Mouse (Mus musculus) left cerebral cortex, postnatal 14 days (tissue): ENCODE measurements around the gene Zc2hc1b. TPM values are rescaled to one million over a fixed set of nuclear protein-coding genes. Genes with fewer than 3 reads are reported as not detected.

Source experiments
- DNase-seq, 2 experiments: peaks; one replicate each; pipeline ENCODE4 v3.0.0; 2021 to 2022; ENCODE audit warnings: low spot score in 2 of 2, mixed read lengths in 1 of 2
- intact Hi-C: fragments of 180-260 bp; cut with DNase I; formaldehyde crosslinking; loops from one replicate; pipeline ENCODE4 v1.15.1; 2025
- total RNA-seq, 2 experiments: library from RNA; stranded (reverse); gene quantifications; 2 replicates each; pipeline ENCODE4 v1.2.3; 2021

Gene Zc2hc1b
- total RNA-seq, 2 experiments from 2014 or later = not detected

DNA sequence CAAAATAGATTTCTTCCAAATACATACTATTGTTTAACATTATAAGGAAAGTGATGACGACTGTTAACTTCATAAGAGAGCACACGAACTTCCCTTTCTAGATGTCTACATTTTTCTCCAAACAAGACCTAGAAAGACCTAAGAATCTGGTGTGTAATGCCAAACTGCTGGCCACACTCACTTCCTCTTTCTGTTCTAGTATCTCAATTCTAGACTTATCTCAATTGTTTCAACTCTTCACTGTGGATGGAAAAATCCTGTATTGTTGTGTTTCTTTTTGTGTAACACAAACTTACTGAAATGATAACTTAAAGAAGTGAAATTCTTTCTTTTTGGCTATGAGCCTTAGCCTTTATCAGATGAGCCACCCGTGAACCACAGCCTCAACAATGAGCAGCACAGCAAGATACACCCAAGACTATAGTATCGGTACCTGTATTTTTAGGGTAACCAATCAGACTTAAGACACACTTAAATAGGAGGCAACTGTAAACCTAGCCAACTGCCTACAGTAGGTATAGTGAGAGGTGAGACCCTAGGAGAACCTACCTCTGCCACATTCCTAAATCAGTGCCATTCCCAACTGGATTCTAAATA lies 6.4 kb upstream of the Zc2hc1b start:
- intact Hi-C loops = no loop called here
- DNase-seq = no peak

DNA sequence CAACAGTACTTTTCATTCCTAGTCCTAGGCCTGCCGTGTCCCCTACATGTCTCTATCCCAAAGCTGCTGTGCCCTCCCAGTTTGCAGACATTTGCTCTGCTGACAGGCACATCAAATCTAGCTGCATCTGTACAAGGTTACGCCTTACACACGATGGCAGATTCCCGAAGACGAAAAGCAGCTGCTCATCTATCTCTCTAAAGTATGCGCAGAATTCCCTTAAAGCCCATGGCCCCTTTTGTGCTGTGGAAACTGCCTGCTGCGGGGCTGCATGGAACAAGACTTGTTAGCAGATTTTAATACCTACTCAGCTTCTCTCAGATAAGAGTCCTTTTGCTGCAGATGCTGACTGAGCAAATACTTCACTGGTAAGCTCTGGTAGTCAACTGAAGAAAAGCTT lies 2.4 kb upstream of the Zc2hc1b start:
- intact Hi-C loops = no loop called here

DNA sequence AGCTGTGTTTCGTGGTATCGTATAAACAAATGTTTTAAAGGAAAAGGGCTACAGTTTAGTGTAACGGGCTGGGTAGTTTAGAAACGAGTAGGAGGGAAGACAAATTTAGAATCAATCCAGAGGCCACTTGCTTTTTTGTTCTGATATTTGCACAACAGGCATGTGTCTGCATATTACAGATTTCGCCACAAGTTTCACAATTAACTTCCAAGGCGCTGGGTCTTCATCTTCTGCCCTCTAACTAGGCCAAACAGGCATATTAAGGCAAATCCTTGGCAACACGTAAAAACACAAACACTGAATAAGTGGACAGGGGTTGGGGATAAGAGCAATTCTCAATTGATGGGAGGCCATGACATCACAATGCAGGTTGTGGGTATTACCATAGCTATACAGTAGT lies 2.0 kb downstream of the Zc2hc1b start:
- no peak for DNase-seq
- intact Hi-C loops = no loop called here

More for the DNA sequence above, 2.4 kb upstream of the Zc2hc1b start:
- no peak for DNase-seq

DNA sequence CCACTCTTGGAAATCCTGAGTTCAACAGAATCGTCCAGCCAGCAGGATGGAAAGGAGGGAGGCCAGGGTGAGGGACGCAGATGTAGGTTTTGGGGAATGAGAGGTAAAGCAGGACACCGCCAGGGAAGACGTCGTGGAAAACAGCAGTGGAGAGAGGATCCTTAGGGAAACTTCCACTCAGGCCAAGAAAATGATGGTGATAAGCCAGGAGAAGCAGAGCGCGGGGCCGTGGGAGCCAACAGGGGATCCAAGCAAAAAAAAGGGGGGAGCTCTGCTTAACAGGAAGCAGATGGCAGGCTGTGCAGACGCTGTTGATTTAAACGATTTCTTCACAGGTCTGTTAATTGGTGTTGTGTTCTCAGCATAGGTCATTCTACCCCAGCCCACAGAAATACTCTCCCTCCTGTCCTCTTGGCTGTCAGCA lies 5.0 kb downstream of the Zc2hc1b start:
- intact Hi-C loops = no loop called here
- DNase-seq = no peak

DNA sequence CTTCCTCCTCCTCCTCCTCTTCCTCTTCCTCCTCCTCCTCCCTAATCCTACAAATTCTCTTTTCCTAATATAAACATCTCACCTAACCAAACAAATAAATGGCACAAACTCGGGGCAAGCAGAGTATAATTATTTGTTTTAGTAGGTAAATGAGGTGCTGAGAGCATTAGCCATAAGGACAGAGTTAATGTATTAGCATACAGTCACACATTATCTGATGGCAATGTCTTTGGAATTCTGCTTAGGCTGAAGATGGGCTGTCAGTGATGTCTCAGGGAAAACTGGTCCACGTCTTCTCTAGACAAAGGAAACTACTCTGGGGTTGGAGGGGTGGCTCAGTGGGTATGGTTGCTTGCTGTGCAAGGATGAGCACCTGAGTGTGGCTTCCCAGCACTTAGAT lies 6.4 kb downstream of the Zc2hc1b start:
- DNase-seq = no peak
- intact Hi-C loops = no loop called here

DNA sequence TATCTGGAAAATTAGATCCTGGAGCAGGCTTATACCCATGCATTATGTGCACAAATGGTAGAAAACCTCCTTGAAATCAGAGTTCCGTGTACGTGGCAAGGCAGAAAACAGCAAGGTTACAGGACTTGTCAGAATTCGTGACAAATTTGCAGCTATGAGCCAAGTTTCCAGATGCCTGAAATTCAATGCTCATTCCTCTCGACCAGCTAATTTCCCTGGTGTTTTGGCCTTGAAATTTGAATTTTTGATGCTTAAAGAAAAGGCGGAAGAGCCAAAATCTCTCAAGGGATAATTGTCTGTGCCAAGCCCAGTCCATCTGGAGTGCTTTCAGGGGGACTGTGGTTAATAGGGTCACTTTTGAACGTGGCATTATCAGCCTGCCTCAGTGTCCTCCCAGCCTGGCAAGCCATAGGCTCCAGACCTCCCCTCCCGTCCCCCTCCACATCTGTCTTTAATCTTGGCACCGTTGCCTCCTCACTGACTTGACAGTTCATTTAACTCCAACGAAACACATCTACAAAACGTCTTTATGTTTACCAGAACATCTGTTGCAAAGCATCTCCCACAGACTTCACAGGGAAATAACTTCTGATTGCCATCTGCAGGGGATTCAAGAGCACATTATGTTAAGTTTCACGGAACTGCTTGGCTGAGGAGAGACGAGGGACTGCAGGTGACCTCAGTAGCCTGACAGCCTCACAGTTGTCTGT lies 6.9 kb downstream of the Zc2hc1b start:
- no peak for DNase-seq
- intact Hi-C loops = no loop called here

DNA sequence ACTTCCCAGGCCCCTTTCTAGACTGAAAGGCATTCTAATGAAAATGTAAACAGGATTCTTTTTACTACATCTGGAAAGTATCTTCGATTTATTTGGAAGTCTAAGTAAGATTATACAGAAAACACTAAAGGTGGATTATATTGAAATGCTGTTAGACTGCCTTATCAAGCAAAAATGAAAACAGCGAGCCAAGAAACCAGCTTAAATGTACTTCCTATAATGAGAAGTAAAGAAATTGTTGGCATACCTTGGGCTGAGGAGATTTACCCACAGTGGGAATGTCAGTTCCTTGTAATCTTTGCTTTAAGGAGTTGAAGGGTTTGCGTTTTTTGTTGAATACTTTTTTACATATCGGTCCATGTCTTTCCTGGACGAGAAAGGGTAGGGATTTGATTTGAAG lies 9.4 kb downstream of the Zc2hc1b start:
- intact Hi-C loops = no loop called here

DNA sequence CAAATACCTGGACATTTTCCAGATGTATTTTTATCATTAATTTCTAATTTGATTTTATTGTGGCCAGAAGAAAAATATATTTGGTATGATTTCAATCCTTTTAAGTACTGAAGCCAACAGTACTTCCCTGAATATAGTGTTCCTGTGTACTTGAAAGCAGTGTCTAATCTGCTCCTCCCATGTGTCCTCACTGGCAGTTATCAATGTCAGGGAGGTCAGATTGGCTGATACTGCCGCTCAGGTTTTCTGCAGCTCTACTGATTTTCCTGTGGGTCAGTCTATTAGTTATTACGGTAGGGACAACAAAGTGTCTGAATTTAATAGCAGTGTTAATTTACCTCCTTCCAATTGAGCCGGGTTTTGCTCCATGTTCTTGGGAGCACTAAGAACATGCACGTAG lies 15.8 kb downstream of the Zc2hc1b start:
- intact Hi-C loops = no loop called here
- DNase-seq = no peak

More for the DNA sequence above, 9.4 kb downstream of the Zc2hc1b start:
- no peak for DNase-seq

DNA sequence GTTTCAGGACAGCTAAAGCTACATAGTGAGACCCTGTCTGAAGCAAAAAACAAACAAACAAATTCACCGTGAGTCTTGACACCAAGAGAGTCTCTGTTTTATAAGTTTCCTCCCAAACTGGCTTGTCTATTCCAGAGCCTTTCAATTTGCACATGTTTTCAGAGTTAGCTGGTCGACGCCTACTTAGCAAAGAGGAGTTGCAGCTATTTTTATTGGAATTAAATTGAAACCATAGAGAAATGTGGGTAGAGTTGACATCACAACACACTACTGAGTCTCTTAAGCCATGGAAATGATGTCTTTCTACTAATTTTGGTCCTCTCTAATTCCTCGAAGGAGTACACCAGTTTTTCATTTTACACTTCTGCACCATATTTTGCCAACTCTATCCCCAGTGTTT lies 16.9 kb downstream of the Zc2hc1b start:
- DNase-seq = peak in 1 of 2 experiments; percentile 18

DNA sequence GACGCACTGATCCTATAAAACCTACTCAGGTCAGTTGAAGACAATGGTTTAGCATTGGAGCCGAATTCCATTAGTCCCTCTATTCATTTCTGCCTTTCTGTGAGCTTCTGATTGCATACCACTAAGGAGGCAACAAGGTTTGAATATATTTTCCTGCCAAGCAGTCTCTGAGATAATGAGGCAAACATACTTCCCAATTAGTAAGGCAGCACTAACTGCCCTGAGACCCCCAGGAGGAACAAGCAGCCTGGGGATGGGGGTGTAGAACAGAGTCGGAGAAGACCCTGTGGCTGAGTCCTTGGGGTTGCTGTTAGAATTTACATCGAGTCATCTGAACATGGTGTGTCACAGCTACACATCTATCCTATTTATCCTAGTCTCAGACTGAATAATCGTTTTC lies 22.4 kb downstream of the Zc2hc1b start:
- intact Hi-C loops = no loop called here
- DNase-seq = no peak

More for the DNA sequence above, 16.9 kb downstream of the Zc2hc1b start:
- intact Hi-C loops = no loop called here

DNA sequence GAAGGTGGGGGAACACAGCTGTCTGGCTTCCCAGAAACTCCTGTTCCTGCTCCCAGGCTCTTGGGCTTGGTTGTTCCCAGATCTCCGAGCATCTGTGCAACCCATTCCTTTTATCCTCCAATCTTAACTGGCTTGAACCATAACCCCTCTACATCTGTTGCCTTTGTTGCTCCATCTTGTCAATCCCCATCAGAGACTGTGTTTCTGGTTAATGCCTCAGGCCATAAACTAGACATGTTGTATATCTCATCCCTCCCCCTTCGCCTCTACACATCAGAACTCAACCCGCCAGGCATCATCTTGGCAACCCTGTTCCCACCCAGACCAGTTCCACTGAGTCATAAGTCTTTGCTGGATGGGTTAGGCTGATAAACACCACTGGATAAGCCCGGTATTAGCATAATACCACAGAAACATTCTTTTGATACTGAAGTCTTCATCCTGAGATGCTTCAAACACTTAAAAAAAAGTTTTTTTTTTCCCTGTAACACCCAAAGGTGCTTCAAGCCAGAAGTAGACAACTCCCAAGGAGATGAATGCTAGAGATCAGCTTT lies 24.9 kb downstream of the Zc2hc1b start:
- intact Hi-C loops = no loop called here
- DNase-seq = no peak

DNA sequence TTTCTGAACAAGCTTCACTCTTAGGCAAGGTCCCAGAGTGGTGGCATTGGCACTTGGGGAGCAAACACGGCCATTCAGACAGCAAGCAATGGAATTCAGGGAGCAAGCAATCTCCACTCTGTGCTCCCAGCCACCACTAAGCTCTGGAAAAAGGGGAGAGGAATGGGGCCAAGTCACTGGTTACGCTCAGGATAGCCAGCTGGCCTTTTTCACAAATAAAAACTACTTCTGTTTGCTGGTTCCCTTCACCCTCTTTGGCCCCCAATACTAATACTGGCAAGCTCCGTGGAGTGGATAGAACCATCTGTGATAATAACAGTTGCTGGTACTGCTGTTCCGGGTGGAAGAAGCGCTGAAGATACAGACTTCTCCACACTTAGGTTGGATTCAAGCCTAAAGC lies 26.5 kb downstream of the Zc2hc1b start:
- intact Hi-C loops = no loop called here
- DNase-seq = peak; percentile 9 to 20

DNA sequence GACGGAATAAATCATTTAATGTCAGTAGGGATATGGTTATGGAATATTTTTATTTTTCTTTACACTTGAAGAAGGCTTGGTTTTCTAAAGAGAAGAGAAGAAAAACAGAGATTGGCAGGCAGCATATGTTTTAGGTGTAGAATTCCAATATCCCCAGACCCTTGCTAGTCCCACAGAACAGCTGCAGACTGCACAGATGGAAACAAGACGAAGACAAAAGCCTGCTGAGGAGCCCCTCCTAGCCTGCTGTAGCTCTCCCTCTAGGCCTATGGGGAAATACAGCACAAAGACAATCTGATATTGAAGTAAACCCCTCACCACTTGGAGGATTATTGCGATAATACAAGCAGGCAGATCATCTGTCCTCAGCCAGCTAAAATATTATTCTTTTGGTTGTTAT lies 27.4 kb downstream of the Zc2hc1b start:
- intact Hi-C loops = no loop called here
- no peak for DNase-seq

DNA sequence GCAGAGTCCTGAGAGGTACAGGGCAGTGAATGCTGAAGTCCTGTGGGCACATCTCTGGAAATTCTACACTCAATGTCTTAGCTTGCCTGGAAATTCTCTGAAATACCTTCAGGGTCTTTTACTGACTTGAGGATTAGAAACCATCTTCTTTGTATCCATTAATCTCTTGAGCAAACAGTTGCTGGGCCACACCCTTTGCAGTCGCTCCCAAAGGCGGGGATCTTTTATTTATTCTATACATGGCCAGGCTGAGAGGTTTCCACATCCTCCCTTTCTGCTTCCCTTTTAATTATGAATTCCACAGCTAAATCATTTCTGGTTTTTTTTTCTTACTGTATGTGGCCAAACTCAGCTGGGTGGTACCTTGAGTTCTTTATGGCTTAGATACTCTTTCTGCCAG lies 37.4 kb downstream of the Zc2hc1b start:
- intact Hi-C loops = no loop called here

DNA sequence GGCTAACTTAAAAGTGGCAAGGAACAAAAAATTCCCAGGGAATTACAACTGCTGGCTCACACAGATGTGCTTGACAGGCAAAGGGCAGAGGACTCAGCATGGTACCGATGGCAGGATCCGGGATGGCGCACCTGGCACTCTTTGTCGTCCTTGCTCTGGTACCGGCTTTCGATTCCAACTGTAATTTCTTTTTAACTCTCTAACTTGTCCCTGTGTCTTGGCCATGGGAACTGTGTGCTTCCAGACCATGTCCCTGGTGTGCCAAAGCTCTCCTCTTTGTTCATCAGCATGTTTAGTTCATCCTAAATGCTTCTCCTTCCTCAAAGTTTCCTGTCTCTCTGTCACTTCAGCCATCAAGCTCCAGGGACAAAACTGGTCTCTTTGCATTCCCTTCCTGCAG lies 39.9 kb downstream of the Zc2hc1b start:
- intact Hi-C loops = no loop called here
- no peak for DNase-seq

More for the DNA sequence above, 37.4 kb downstream of the Zc2hc1b start:
- DNase-seq = no peak

DNA sequence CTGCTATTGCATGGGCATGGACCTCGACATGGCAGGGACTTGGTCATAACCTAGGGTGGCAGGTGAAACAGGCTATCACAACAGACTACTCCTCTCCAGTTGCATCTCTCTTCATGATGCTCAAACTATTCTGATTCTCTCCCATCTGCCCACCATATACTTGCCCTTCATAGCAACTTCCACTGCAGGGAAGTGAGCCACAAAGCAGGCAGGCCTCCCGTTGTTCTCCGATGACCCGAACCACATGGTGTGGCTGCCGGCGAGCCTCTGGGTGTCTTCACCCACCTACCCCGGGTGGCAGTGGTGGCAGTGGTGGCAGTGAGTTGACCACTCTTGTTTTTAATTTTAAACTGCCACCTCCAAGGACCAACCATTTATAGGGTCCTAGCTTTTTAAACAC lies 42.1 kb downstream of the Zc2hc1b start:
- no peak for DNase-seq
- intact Hi-C loops = no loop called here

DNA sequence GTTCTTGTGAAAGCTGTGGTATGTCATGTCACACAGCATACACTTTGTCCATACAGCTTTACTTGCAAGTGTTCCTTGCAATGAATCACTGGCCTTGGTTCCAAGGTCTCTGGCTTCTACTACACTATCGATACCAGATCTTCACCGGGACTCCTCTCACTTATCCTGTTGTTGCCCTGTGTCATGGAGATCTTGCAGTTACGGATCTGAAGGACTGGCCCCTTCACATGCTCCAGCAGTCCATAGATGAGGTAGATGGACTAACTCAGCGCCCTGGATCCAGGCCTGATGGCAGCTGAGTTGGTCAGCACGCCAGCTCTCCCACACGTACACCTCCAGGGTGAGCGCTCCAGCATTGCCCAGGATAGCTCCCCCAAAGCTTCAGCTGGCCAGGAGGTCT lies 42.5 kb downstream of the Zc2hc1b start:
- intact Hi-C loops = no loop called here

DNA sequence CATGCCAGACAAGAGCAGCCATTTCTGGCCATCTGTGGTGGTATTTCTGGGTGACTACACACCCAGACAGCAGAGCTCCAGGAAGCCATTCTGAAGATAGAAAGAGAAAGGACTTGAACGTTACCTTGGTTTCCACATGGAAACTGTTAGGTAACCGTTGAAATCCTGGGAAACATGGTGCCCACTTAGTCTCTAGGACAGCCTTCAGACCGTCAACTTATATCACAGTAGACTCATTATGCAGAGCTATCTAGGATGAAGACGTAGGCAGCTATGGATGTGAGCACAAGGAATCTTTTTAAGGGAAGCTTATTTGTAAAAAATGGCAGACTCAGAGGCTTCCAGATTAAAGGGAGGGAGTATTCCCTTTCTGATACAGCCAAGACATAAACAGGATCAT lies 44.0 kb downstream of the Zc2hc1b start:
- peak in 1 of 2 experiments; percentile 49 for DNase-seq
- intact Hi-C loops = no loop called here

More for the DNA sequence above, 42.5 kb downstream of the Zc2hc1b start:
- DNase-seq = no peak

DNA sequence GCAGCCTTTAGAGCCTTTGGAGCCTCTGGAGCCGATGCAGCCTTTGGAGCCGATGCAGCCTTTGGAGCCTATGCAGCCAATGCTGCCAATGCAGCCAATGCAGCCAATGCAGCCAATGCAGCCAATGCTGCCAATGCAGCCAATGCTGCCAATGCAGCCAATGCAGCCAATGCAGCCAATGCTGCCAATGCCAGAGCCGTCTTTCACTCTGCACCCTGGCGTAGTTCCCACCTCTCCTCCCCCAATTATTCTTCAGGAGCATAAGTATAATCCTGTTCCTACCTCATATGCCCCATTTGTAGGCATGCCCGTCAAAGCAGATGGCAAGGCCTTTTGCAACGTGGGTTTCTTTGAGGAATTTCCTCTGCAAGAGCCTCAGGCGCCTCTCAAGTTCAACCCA lies 49.9 kb downstream of the Zc2hc1b start:
- DNase-seq = no peak
- intact Hi-C loops = no loop called here

DNA sequence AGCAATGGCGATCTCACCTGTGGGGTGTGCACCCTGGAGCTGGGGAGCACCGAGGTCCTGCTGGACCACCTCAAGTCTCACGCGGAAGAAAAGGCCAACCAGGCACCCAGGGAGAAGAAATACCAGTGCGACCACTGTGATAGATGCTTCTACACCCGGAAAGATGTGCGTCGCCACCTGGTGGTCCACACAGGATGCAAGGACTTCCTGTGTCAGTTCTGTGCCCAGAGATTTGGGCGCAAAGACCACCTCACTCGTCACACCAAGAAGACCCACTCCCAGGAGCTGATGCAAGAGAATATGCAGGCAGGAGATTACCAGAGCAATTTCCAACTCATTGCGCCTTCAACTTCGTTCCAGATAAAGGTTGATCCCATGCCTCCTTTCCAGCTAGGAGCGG lies 50.5 kb downstream of the Zc2hc1b start:
- DNase-seq = peak in 1 of 2 experiments; percentile 5
- intact Hi-C loops = no loop called here

DNA sequence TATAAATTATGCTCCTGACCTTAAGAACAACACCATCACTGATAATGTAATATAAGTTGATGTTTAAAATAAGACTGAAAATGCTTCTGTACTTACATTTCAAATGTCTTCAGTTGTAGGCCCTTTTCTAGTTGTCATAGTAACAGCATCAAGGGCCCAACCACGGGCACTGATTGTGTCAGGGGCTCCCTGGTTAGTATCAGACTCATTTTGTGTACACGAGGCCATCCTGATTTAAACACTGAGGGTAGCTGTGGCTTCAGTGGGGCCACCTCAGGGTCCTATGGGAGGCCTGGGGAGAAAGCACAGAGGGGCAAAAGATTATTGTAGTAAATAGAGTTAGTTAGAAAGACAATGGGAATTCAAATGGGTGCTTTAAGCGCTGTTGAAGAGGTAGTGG lies 52.0 kb downstream of the Zc2hc1b start:
- intact Hi-C loops = no loop called here
- no peak for DNase-seq
